Mouse (Mus musculus) heart, postnatal 0 days (tissue): Measurements from ENCODE around the gene Ppp5c. TPM values are rescaled to one million over a fixed set of nuclear protein-coding genes. Genes with fewer than 3 reads are reported as not detected.
"Not testable (repeated sequence)": the region's sequence is repeated elsewhere in the genome, so short reads cannot be mapped to it uniquely, and the experiment has no call there.

Source experiments
- ATAC-seq: fragments of 200-750 bp; cut with Nextera tagmentation; 2 replicates; pipeline ENCODE4 v1.8.0; 2017; ENCODE audit warnings: low read depth, moderate number of reproducible peaks, moderate library complexity; ENCODE audit not compliant: insufficient read depth
- DNase-seq: peaks from one replicate; pipeline ENCODE4 v3.0.0-alpha.2; 2016; ENCODE audit warnings: low spot score
- H3K27ac ChIP-seq: fragments of 300-500 bp; sonication (generic); 2 replicates; pipeline ENCODE4 v1.5.1; 2014; ENCODE audit warnings: low read depth, mild to moderate bottlenecking
- H3K27me3 ChIP-seq: fragments of 300-500 bp; sonication (generic); 2 replicates; pipeline ENCODE4 v1.6.1; 2014; ENCODE audit warnings: low read length, mixed read lengths; ENCODE audit not compliant: control insufficient read depth, insufficient read depth
- H3K36me3 ChIP-seq: fragments of 300-500 bp; sonication (generic); replicated peaks from 2 replicates; pipeline ENCODE4 v1.6.1; 2014; ENCODE audit warnings: low read length, mixed read lengths; ENCODE audit not compliant: control insufficient read depth, insufficient read depth
- H3K4me1 ChIP-seq: fragments of 300-500 bp; sonication (generic); 2 replicates; pipeline ENCODE4 v1.6.1; 2014; ENCODE audit warnings: antibody characterized with exemption; ENCODE audit not compliant: control insufficient read depth, insufficient read depth
- H3K4me2 ChIP-seq: fragments of 300-500 bp; sonication (generic); 2 replicates; pipeline ENCODE4 v1.6.1; 2014; ENCODE audit warnings: low read depth, mild to moderate bottlenecking, low read length, moderate library complexity
- H3K4me3 ChIP-seq: fragments of 300-500 bp; sonication (generic); 2 replicates; pipeline ENCODE4 v1.5.1; 2014; ENCODE audit warnings: low read depth, low read length
- H3K9ac ChIP-seq: fragments of 300-500 bp; sonication (generic); replicated peaks from 2 replicates; pipeline ENCODE4 v1.6.1; 2014; ENCODE audit warnings: low read depth, low read length, mixed read lengths
- H3K9me3 ChIP-seq: fragments of 300-500 bp; sonication (generic); replicated peaks from 2 replicates; pipeline ENCODE4 v1.6.1; 2016; ENCODE audit warnings: low read length; ENCODE audit not compliant: control insufficient read depth
- CTCF ChIP-seq: IDR thresholded peaks from 2 replicates; pipeline ENCODE4 v1.5.1; 2016; ENCODE audit warnings: antibody characterized with exemption, control low read depth, low read depth
- EP300 ChIP-seq: IDR thresholded peaks from 2 replicates; pipeline ENCODE4 v1.6.1; 2016; ENCODE audit warnings: antibody characterized with exemption, low read depth
- whole genome bisulfite sequencing: fragments of 180-500 bp; shearing (Covaris S2); extraction: QIAGEN DNeasy Blood & Tissue Kit; methylation state at CpG from one replicate; pipeline ENCODE4 v1.1.7; 2014; 5-methylcytosine and 5-hydroxymethylcytosine counted together
- polyA plus RNA-seq: library from polyadenylated mRNA; unstranded; fragments of >200 nt; fragmentation: Nextera tagmentation; extraction: Ambion mirVana; gene quantifications from 2 replicates; pipeline ENCODE4 v1.2.1, GENCODE M21; 2015
- total RNA-seq: library from RNA; depleted of rRNA; stranded (reverse); fragments of >200 nt; gene quantifications from 2 replicates; pipeline ENCODE4 v1.2.3, GENCODE M21; 2014; ENCODE audit warnings: low replicate concordance; rRNA removed

Ppp5c gene
- total RNA-seq (55.0 and 68.0 TPM in 2 replicates), polyA plus RNA-seq (88.5 and 93.6 TPM in 2 replicates)

GRCm38 (mm10) chr7:17027588-17028343 is at the start of gene Ppp5c:
Gene Ppp5c, minus strand, starts transcription at chr7:17027924.
- Histone ChIP-seq H3K27me3 (no peaks in the 10 kb centered on the region), H3K4me3 (peak within 1 kb of the TSS; percentile 96), H3K36me3 (peaks cover 22% of the 10 kb centered on the region), H3K4me2 (peak within 1 kb of the TSS; percentile 68), H3K9me3 (no peaks in the 10 kb centered on the region), H3K4me1 (peaks cover 43% of the 10 kb centered on the region), H3K9ac (peak within 1 kb of the TSS; percentile 69), H3K27ac (peak within 1 kb of the TSS; percentile 93)
- no peak for TF ChIP-seq CTCF
- TF ChIP-seq EP300, result no peak
- DNase-seq (peak; percentile 97), ATAC-seq (peak; percentile 79)
- WGBS, result under 1% methylated on average over 56 of the region's 58 CpGs

GRCm38 (mm10) chr7:17076542-17076941 is 48.8 kb upstream of the Ppp5c start:
- no peak for ATAC-seq
- H3K9me3 ChIP-seq, result no peaks in the 10 kb centered on the region
- no peak overlapping the region for H3K4me2 ChIP-seq
- WGBS, result 85% methylated on average over 1 of the region's 1 CpGs
- no peaks in the 10 kb centered on the region for H3K27me3 ChIP-seq
- no peak for TF ChIP-seq CTCF
- TF ChIP-seq EP300, result no peak
- H3K9ac ChIP-seq, result no peak overlapping the region
- no peaks in the 10 kb centered on the region for H3K4me1 ChIP-seq
- no peak for DNase-seq
- H3K36me3 ChIP-seq, result no peaks in the 10 kb centered on the region
- no peak overlapping the region for H3K4me3 ChIP-seq
- H3K27ac ChIP-seq, result no peak overlapping the region

GRCm38 (mm10) chr7:17073904-17074615 is 46.3 kb upstream of the Ppp5c start, which contains the start of gene Psg16:
Gene Psg16, plus strand, starts transcription at chr7:17074040.
- no peaks in the 10 kb centered on the region for H3K4me1 ChIP-seq
- WGBS, result 61% methylated on average over 23 of the region's 23 CpGs
- H3K4me3 ChIP-seq, result no peak within 1 kb of the TSS
- H3K27ac ChIP-seq, result no peak within 1 kb of the TSS
- DNase-seq (peak; percentile 23), ATAC-seq (peak; percentile 49; the same call in 1 of the 2 replicates)
- no peaks in the 10 kb centered on the region for H3K36me3 ChIP-seq
- no peak within 1 kb of the TSS for H3K4me2 ChIP-seq
- H3K9me3 ChIP-seq, result no peaks in the 10 kb centered on the region
- H3K27me3 ChIP-seq, result no peaks in the 10 kb centered on the region
- no peak for TF ChIP-seq EP300
- TF ChIP-seq CTCF, result peak; percentile 97
- H3K9ac ChIP-seq, result no peak within 1 kb of the TSS

GRCm38 (mm10) chr7:17073513-17073903 is 45.8 kb upstream of the Ppp5c start:
- WGBS, result 55% methylated on average over 5 of the region's 5 CpGs
- no peak for ATAC-seq
- Histone ChIP-seq H3K4me3 (no peak overlapping the region), H3K9ac (no peak overlapping the region), H3K9me3 (no peaks in the 10 kb centered on the region), H3K4me1 (no peaks in the 10 kb centered on the region), H3K4me2 (no peak overlapping the region), H3K27ac (no peak overlapping the region), H3K27me3 (no peaks in the 10 kb centered on the region), H3K36me3 (no peaks in the 10 kb centered on the region)
- no peak for TF ChIP-seq CTCF
- TF ChIP-seq EP300, result no peak
- DNase-seq, result no peak

GRCm38 (mm10) chr7:17067651-17068050 is 39.9 kb upstream of the Ppp5c start:
- H3K4me1 ChIP-seq, H3K9me3 ChIP-seq, ATAC-seq, H3K36me3 ChIP-seq, H3K9ac ChIP-seq, DNase-seq, H3K4me2 ChIP-seq, H3K4me3 ChIP-seq, H3K27ac ChIP-seq, H3K27me3 ChIP-seq: not testable (repeated sequence)
- WGBS, result 19% methylated on average over 5 of the region's 5 CpGs
